Mouse (Mus musculus): ENCODE results near the gene Uhrf2.

GRCm38 (mm10) chr19:30044630-30045029 lies 14.3 kb downstream of the Uhrf2 start:
- TF ChIP-seq CTCF (IDR thresholded peaks at IDR 0.05; ENCODE audit: low read depth) (peak; percentile 44), EP300 (IDR thresholded peaks at IDR 0.05; ENCODE audit: low read depth) (no peak)
